Mouse (Mus musculus) kidney, embryonic 16.5 days (tissue): ENCODE results near the gene Slc24a3. TPM values are rescaled to one million over a fixed set of nuclear protein-coding genes. Genes with fewer than 3 reads are reported as not detected.

Experiments used
- ATAC-seq: fragments of 200-750 bp; cut with Nextera tagmentation; 2 replicates; pipeline ENCODE4 v1.8.0; 2017; ENCODE audit warnings: moderate TSS enrichment; ENCODE audit not compliant: low FRiP score, low TSS enrichment
- H3K27ac ChIP-seq: fragments of 300-500 bp; sonication (generic); 2 replicates; pipeline ENCODE4 v1.5.1; 2014; ENCODE audit warnings: low read length
- H3K27me3 ChIP-seq: fragments of 300-500 bp; sonication (generic); 2 replicates; pipeline ENCODE4 v1.6.1; 2014; ENCODE audit warnings: low read length, control low read depth, mixed read lengths; ENCODE audit not compliant: insufficient read depth
- H3K36me3 ChIP-seq: fragments of 300-500 bp; sonication (generic); 2 replicates; pipeline ENCODE4 v1.6.1; 2014; ENCODE audit warnings: low read length, control low read depth, mixed read lengths; ENCODE audit not compliant: insufficient read depth
- H3K4me1 ChIP-seq: fragments of 300-500 bp; sonication (generic); 2 replicates; pipeline ENCODE4 v1.6.1; 2014; ENCODE audit warnings: low read length, control low read depth, mixed read lengths; ENCODE audit not compliant: insufficient read depth
- H3K4me2 ChIP-seq: fragments of 300-500 bp; sonication (generic); replicated peaks from 2 replicates; pipeline ENCODE4 v1.6.1; 2014; ENCODE audit warnings: low read depth, low read length
- H3K4me3 ChIP-seq: fragments of 300-500 bp; sonication (generic); 2 replicates; pipeline ENCODE4 v1.5.1; 2014; ENCODE audit warnings: mild to moderate bottlenecking, low read length
- H3K9ac ChIP-seq: fragments of 300-500 bp; sonication (generic); replicated peaks from 2 replicates; pipeline ENCODE4 v1.6.1; 2014; ENCODE audit warnings: low read length
- H3K9me3 ChIP-seq: fragments of 300-500 bp; sonication (generic); 2 replicates; pipeline ENCODE4 v1.6.1; 2016; ENCODE audit warnings: low read length, control low read depth
- whole genome bisulfite sequencing: fragments of 180-500 bp; shearing (Covaris S2); extraction: QIAGEN DNeasy Blood & Tissue Kit; methylation state at CpG from one replicate; pipeline ENCODE4 v1.1.7; 2014; 5-methylcytosine and 5-hydroxymethylcytosine counted together
- polyA plus RNA-seq: library from polyadenylated mRNA; unstranded; fragments of >200 nt; fragmentation: Nextera tagmentation; extraction: Ambion mirVana; gene quantifications from 2 replicates; pipeline ENCODE4 v1.2.1, GENCODE M21; 2015

The Slc24a3 gene
- polyA plus RNA-seq, 1 experiment from 2014 or later: 1.0 TPM

GRCm38 (mm10) chr2:145535307-145535706 is 367.8 kb downstream of the Slc24a3 start:
- Histone ChIP-seq H3K4me1 (no peaks in the 10 kb centered on the region), H3K4me3 (no peak overlapping the region), H3K27ac (no peak overlapping the region), H3K9ac (no peak overlapping the region), H3K36me3 (no peaks in the 10 kb centered on the region), H3K27me3 (no peaks in the 10 kb centered on the region), H3K9me3 (no peaks in the 10 kb centered on the region), H3K4me2 (no peak overlapping the region)
- ATAC-seq: peak; percentile 39; the same call in 1 of the 2 replicates
- WGBS: 84% methylated on average over 4 of the region's 4 CpGs

- no peak overlapping the region for H3K4me3 ChIP-seq
- H3K4me1 ChIP-seq: no peaks in the 10 kb centered on the region
- no peak overlapping the region for H3K9ac ChIP-seq
- WGBS: 91% methylated on average over 4 of the region's 4 CpGs
- H3K27me3 ChIP-seq: no peaks in the 10 kb centered on the region
- no peaks in the 10 kb centered on the region for H3K36me3 ChIP-seq
- no peak for ATAC-seq
- no peak overlapping the region for H3K4me2 ChIP-seq
- H3K27ac ChIP-seq: no peak overlapping the region
- no peaks in the 10 kb centered on the region for H3K9me3 ChIP-seq
These were observed 368.2 kb downstream of the Slc24a3 start for GRCm38 (mm10) chr2:145535774-145536173.

GRCm38 (mm10) chr2:145536986-145537385 is 369.4 kb downstream of the Slc24a3 start:
- no peak overlapping the region for H3K4me3 ChIP-seq
- ATAC-seq: no peak
- no peaks in the 10 kb centered on the region for H3K9me3 ChIP-seq
- H3K9ac ChIP-seq: no peak overlapping the region
- no peak overlapping the region for H3K4me2 ChIP-seq
- H3K4me1 ChIP-seq: no peaks in the 10 kb centered on the region
- no peak overlapping the region for H3K27ac ChIP-seq
- no peaks in the 10 kb centered on the region for H3K36me3 ChIP-seq
- no peaks in the 10 kb centered on the region for H3K27me3 ChIP-seq
- WGBS: 30% methylated on average over 4 of the region's 4 CpGs

GRCm38 (mm10) chr2:145541695-145542094 is 374.1 kb downstream of the Slc24a3 start:
- H3K4me2 ChIP-seq: no peak overlapping the region
- no peaks in the 10 kb centered on the region for H3K9me3 ChIP-seq
- H3K36me3 ChIP-seq: no peaks in the 10 kb centered on the region
- H3K9ac ChIP-seq: no peak overlapping the region
- ATAC-seq: no peak
- H3K27ac ChIP-seq: no peak overlapping the region
- no peaks in the 10 kb centered on the region for H3K27me3 ChIP-seq
- no peaks in the 10 kb centered on the region for H3K4me1 ChIP-seq
- 73% methylated on average over 1 of the region's 1 CpGs for WGBS
- H3K4me3 ChIP-seq: no peak overlapping the region

- no peak overlapping the region for H3K4me3 ChIP-seq
- ATAC-seq: no peak
These were observed 378.5 kb downstream of the Slc24a3 start for GRCm38 (mm10) chr2:145546071-145546470.

GRCm38 (mm10) chr2:145554722-145555252 is 387.2 kb downstream of the Slc24a3 start:
- no peaks in the 10 kb centered on the region for H3K9me3 ChIP-seq
- H3K36me3 ChIP-seq: no peaks in the 10 kb centered on the region
- ATAC-seq: peak; percentile 67; the same call in 1 of the 2 replicates
- no peaks in the 10 kb centered on the region for H3K4me1 ChIP-seq
- H3K4me2 ChIP-seq: no peak overlapping the region
- H3K27ac ChIP-seq: no peak overlapping the region
- no peaks in the 10 kb centered on the region for H3K27me3 ChIP-seq
- H3K9ac ChIP-seq: no peak overlapping the region
- no peak overlapping the region for H3K4me3 ChIP-seq
- 44% methylated on average over 2 of the region's 2 CpGs for WGBS

More at GRCm38 (mm10) chr2:145546071-145546470, 378.5 kb downstream of the Slc24a3 start:
- Histone ChIP-seq H3K4me1 (no peaks in the 10 kb centered on the region), H3K4me2 (no peak overlapping the region), H3K27me3 (no peaks in the 10 kb centered on the region), H3K9ac (no peak overlapping the region), H3K27ac (no peak overlapping the region), H3K9me3 (no peaks in the 10 kb centered on the region), H3K36me3 (no peaks in the 10 kb centered on the region)
- WGBS: 93% methylated on average over 3 of the region's 3 CpGs

GRCm38 (mm10) chr2:145555713-145556112 is 388.2 kb downstream of the Slc24a3 start:
- H3K27me3 ChIP-seq: no peaks in the 10 kb centered on the region
- WGBS: 94% methylated on average over 2 of the region's 2 CpGs

GRCm38 (mm10) chr2:145557361-145557931 is 389.9 kb downstream of the Slc24a3 start:
- H3K27me3 ChIP-seq: no peaks in the 10 kb centered on the region
- H3K9me3 ChIP-seq: no peaks in the 10 kb centered on the region
- ATAC-seq: peak; percentile 61
- H3K9ac ChIP-seq: no peak overlapping the region
- no peaks in the 10 kb centered on the region for H3K4me1 ChIP-seq
- no peaks in the 10 kb centered on the region for H3K36me3 ChIP-seq
- 40% methylated on average over 1 of the region's 1 CpGs for WGBS
- H3K27ac ChIP-seq: no peak overlapping the region
- no peak overlapping the region for H3K4me3 ChIP-seq
- H3K4me2 ChIP-seq: no peak overlapping the region

More at GRCm38 (mm10) chr2:145555713-145556112, 388.2 kb downstream of the Slc24a3 start:
- H3K4me3 ChIP-seq: no peak overlapping the region
- no peak for ATAC-seq
- no peaks in the 10 kb centered on the region for H3K36me3 ChIP-seq
- H3K27ac ChIP-seq: no peak overlapping the region
- no peak overlapping the region for H3K9ac ChIP-seq
- no peak overlapping the region for H3K4me2 ChIP-seq
- no peaks in the 10 kb centered on the region for H3K4me1 ChIP-seq
- no peaks in the 10 kb centered on the region for H3K9me3 ChIP-seq

- ATAC-seq: no peak
- Histone ChIP-seq H3K27ac (no peak overlapping the region), H3K9me3 (no peaks in the 10 kb centered on the region), H3K36me3 (no peaks in the 10 kb centered on the region), H3K9ac (no peak overlapping the region), H3K4me1 (no peaks in the 10 kb centered on the region), H3K27me3 (no peaks in the 10 kb centered on the region), H3K4me3 (no peak overlapping the region), H3K4me2 (no peak overlapping the region)
These were observed 394.9 kb downstream of the Slc24a3 start for GRCm38 (mm10) chr2:145562493-145562892.

- no peaks in the 10 kb centered on the region for H3K9me3 ChIP-seq
- no peak overlapping the region for H3K9ac ChIP-seq
- H3K4me2 ChIP-seq: no peak overlapping the region
- ATAC-seq: no peak
- H3K36me3 ChIP-seq: no peaks in the 10 kb centered on the region
- H3K27ac ChIP-seq: no peak overlapping the region
- H3K27me3 ChIP-seq: no peaks in the 10 kb centered on the region
- no peak overlapping the region for H3K4me3 ChIP-seq
- H3K4me1 ChIP-seq: no peaks in the 10 kb centered on the region
- 47% methylated on average over 8 of the region's 8 CpGs for WGBS
These were observed 397.0 kb downstream of the Slc24a3 start for GRCm38 (mm10) chr2:145564596-145564995.
